Mouse (Mus musculus) midbrain, embryonic 16.5 days (tissue): ENCODE results near the gene Gm13271. TPM values are rescaled to one million over a fixed set of nuclear protein-coding genes. Genes with fewer than 3 reads are reported as not detected.
"Not testable (repeated sequence)": the region's sequence is repeated elsewhere in the genome, so short reads cannot be mapped to it uniquely, and the experiment has no call there.

ENCODE experiments used
- ATAC-seq: fragments of 200-750 bp; cut with Nextera tagmentation; 2 replicates; pipeline ENCODE4 v1.8.0; 2017; ENCODE audit warnings: moderate TSS enrichment
- H3K27ac ChIP-seq: fragments of 300-500 bp; sonication (generic); 2 replicates; pipeline ENCODE4 v1.5.1; 2014; ENCODE audit warnings: mild to moderate bottlenecking, low read length, mixed read lengths
- H3K27me3 ChIP-seq: fragments of 300-500 bp; sonication (generic); 2 replicates; pipeline ENCODE4 v1.6.1; 2014; ENCODE audit warnings: low read depth, low read length, mixed read lengths; ENCODE audit not compliant: control insufficient read depth, insufficient read depth
- H3K36me3 ChIP-seq: fragments of 300-500 bp; sonication (generic); 2 replicates; pipeline ENCODE4 v1.6.1; 2014; ENCODE audit warnings: mild to moderate bottlenecking, low read length, moderate library complexity, mixed read lengths; ENCODE audit not compliant: control insufficient read depth, insufficient read depth
- H3K4me1 ChIP-seq: fragments of 300-500 bp; sonication (generic); 2 replicates; pipeline ENCODE4 v1.6.1; 2014; ENCODE audit warnings: mild to moderate bottlenecking, low read length, mixed read lengths; ENCODE audit not compliant: control insufficient read depth, insufficient read depth
- H3K4me2 ChIP-seq: fragments of 300-500 bp; sonication (generic); 2 replicates; pipeline ENCODE4 v1.6.1; 2014; ENCODE audit warnings: mild to moderate bottlenecking, low read length, mixed read lengths
- H3K4me3 ChIP-seq: fragments of 300-500 bp; sonication (generic); 2 replicates; pipeline ENCODE4 v1.5.1; 2014; ENCODE audit warnings: low read depth, mild to moderate bottlenecking, low read length, moderate library complexity, mixed read lengths
- H3K9ac ChIP-seq: fragments of 300-500 bp; sonication (generic); 2 replicates; pipeline ENCODE4 v1.6.1; 2014; ENCODE audit warnings: low read depth, low read length, mixed read lengths
- H3K9me3 ChIP-seq: fragments of 300-500 bp; sonication (generic); replicated peaks from 2 replicates; pipeline ENCODE4 v1.6.1; 2014; ENCODE audit warnings: mild to moderate bottlenecking, low read length, mixed read lengths; ENCODE audit not compliant: control insufficient read depth, poor library complexity, severe bottlenecking
- WGBS: fragments of 180-500 bp; shearing (Covaris S2); extraction: QIAGEN DNeasy Blood & Tissue Kit; methylation state at CpG from one replicate; pipeline ENCODE4 v1.1.7; 2014; 5-methylcytosine and 5-hydroxymethylcytosine counted together
- polyA plus RNA-seq: library from polyadenylated mRNA; unstranded; fragments of >200 nt; fragmentation: Nextera tagmentation; extraction: Ambion mirVana; gene quantifications from 2 replicates; pipeline ENCODE4 v1.2.1, GENCODE M21; 2015

Gm13271 gene
- polyA plus RNA-seq, 1 experiment from 2014 or later = not detected

GRCm38 (mm10) chr4:88726727-88727126 lies 27.9 kb upstream of the Gm13271 start:
- H3K9ac ChIP-seq = no peak overlapping the region
- no peak overlapping the region for H3K4me3 ChIP-seq
- H3K9me3 ChIP-seq = no peaks in the 10 kb centered on the region
- no peak overlapping the region for H3K27ac ChIP-seq
- WGBS = 91% methylated on average over 6 of the region's 6 CpGs
- no peaks in the 10 kb centered on the region for H3K27me3 ChIP-seq
- H3K4me2 ChIP-seq = no peak overlapping the region
- no peak for ATAC-seq
- no peaks in the 10 kb centered on the region for H3K36me3 ChIP-seq
- H3K4me1 ChIP-seq = no peaks in the 10 kb centered on the region

GRCm38 (mm10) chr4:88727324-88727723 lies 27.3 kb upstream of the Gm13271 start:
- 3% methylated on average over 1 of the region's 1 CpGs for WGBS
- Histone ChIP-seq H3K27ac (no peak overlapping the region), H3K4me2 (no peak overlapping the region), H3K4me3 (no peak overlapping the region), H3K9ac (no peak overlapping the region), H3K27me3 (no peaks in the 10 kb centered on the region), H3K36me3 (no peaks in the 10 kb centered on the region), H3K9me3 (no peaks in the 10 kb centered on the region), H3K4me1 (no peaks in the 10 kb centered on the region)
- no peak for ATAC-seq

- Histone ChIP-seq H3K9ac (no peak overlapping the region), H3K9me3 (no peaks in the 10 kb centered on the region), H3K4me3 (no peak overlapping the region), H3K27me3 (no peaks in the 10 kb centered on the region), H3K36me3 (no peaks in the 10 kb centered on the region), H3K4me1 (no peaks in the 10 kb centered on the region), H3K4me2 (no peak overlapping the region), H3K27ac (no peak overlapping the region)
- no peak for ATAC-seq
- 6% methylated on average over 2 of the region's 2 CpGs for WGBS
These were observed 16.2 kb upstream of the Gm13271 start for GRCm38 (mm10) chr4:88738480-88738879.

- 91% methylated on average over 6 of the region's 6 CpGs for WGBS
- no peaks in the 10 kb centered on the region for H3K27me3 ChIP-seq
- no peak for ATAC-seq
- no peak overlapping the region for H3K4me3 ChIP-seq
- H3K9ac ChIP-seq = no peak overlapping the region
- H3K4me2 ChIP-seq = no peak overlapping the region
- H3K9me3 ChIP-seq = no peaks in the 10 kb centered on the region
- H3K4me1 ChIP-seq = no peaks in the 10 kb centered on the region
- no peak overlapping the region for H3K27ac ChIP-seq
- no peaks in the 10 kb centered on the region for H3K36me3 ChIP-seq
These were observed 15.6 kb upstream of the Gm13271 start for GRCm38 (mm10) chr4:88739036-88739435.

GRCm38 (mm10) chr4:88741426-88741825 lies 13.2 kb upstream of the Gm13271 start:
- no peak overlapping the region for H3K27ac ChIP-seq
- H3K9me3 ChIP-seq = no peaks in the 10 kb centered on the region
- 94% methylated on average over 4 of the region's 4 CpGs for WGBS
- H3K36me3 ChIP-seq = no peaks in the 10 kb centered on the region
- H3K27me3 ChIP-seq = no peaks in the 10 kb centered on the region
- H3K4me3 ChIP-seq = no peak overlapping the region
- ATAC-seq = no peak
- no peaks in the 10 kb centered on the region for H3K4me1 ChIP-seq
- H3K9ac ChIP-seq = no peak overlapping the region
- H3K4me2 ChIP-seq = no peak overlapping the region

GRCm38 (mm10) chr4:88742771-88743371 lies 11.8 kb upstream of the Gm13271 start:
- Histone ChIP-seq H3K4me2 (no peak overlapping the region), H3K27ac (no peak overlapping the region), H3K4me1 (no peaks in the 10 kb centered on the region), H3K27me3 (no peaks in the 10 kb centered on the region), H3K9me3 (no peaks in the 10 kb centered on the region), H3K36me3 (no peaks in the 10 kb centered on the region), H3K4me3 (no peak overlapping the region), H3K9ac (no peak overlapping the region)
- ATAC-seq = no peak
- WGBS = 74% methylated on average over 7 of the region's 7 CpGs

- WGBS = 78% methylated on average over 3 of the region's 3 CpGs
- no peak for ATAC-seq
- Histone ChIP-seq H3K27me3 (no peaks in the 10 kb centered on the region), H3K4me1 (no peaks in the 10 kb centered on the region), H3K9me3 (no peaks in the 10 kb centered on the region), H3K4me2 (no peak overlapping the region), H3K4me3 (no peak overlapping the region), H3K9ac (no peak overlapping the region), H3K36me3 (no peaks in the 10 kb centered on the region), H3K27ac (no peak overlapping the region)
These were observed 10.5 kb upstream of the Gm13271 start for GRCm38 (mm10) chr4:88744207-88744606.

GRCm38 (mm10) chr4:88749926-88750325 lies 4.7 kb upstream of the Gm13271 start:
- Histone ChIP-seq H3K27ac (no peak overlapping the region), H3K4me1 (no peaks in the 10 kb centered on the region)

GRCm38 (mm10) chr4:88756581-88757513 lies 2.2 kb downstream of the Gm13271 start:
- H3K27ac ChIP-seq = peak overlapping the region; percentile 55; the same call in 1 of the 2 replicates
- not testable (repeated sequence) for H3K4me1 ChIP-seq, ATAC-seq, H3K27me3 ChIP-seq, H3K36me3 ChIP-seq, H3K9me3 ChIP-seq
- H3K4me2 ChIP-seq = peak overlapping the region; percentile 74
- H3K4me3 ChIP-seq = peak overlapping the region; percentile 41
- H3K9ac ChIP-seq = peak overlapping the region; percentile 45; the same call in 1 of the 2 replicates
- 11% methylated on average over 28 of the region's 31 CpGs for WGBS

More at GRCm38 (mm10) chr4:88749926-88750325, 4.7 kb upstream of the Gm13271 start:
- 65% methylated on average over 6 of the region's 6 CpGs for WGBS
- no peak overlapping the region for H3K9ac ChIP-seq
- no peak overlapping the region for H3K4me2 ChIP-seq
- ATAC-seq = no peak
- no peaks in the 10 kb centered on the region for H3K9me3 ChIP-seq
- no peaks in the 10 kb centered on the region for H3K36me3 ChIP-seq
- no peaks in the 10 kb centered on the region for H3K27me3 ChIP-seq
- no peak overlapping the region for H3K4me3 ChIP-seq
